Mouse (Mus musculus) myocyte (in vitro differentiated cells): ENCODE results near the gene Tmem63c.

Experiments
- CEBPB ChIP-seq: IDR thresholded peaks from 2 replicates; pipeline ENCODE4 v1.6.1; 2011; ENCODE audit warnings: mild to moderate bottlenecking, moderate library complexity; ENCODE audit not compliant: poor library complexity, insufficient read depth, severe bottlenecking
- POLR2A ChIP-seq: IDR thresholded peaks from one replicate; pipeline ENCODE4 v1.6.1; 2011; ENCODE audit warnings: low read depth, mild to moderate bottlenecking, control low read depth, moderate library complexity; ENCODE audit not compliant: insufficient read length
- TCF12 ChIP-seq: IDR thresholded peaks from one replicate; pipeline ENCODE4 v1.6.1; 2011; ENCODE audit warnings: mild to moderate bottlenecking, control low read depth; ENCODE audit not compliant: poor library complexity, insufficient read depth, severe bottlenecking
- TCF3 ChIP-seq: IDR thresholded peaks from one replicate; pipeline ENCODE4 v1.6.1; 2011; ENCODE audit warnings: low read depth, control low read depth; ENCODE audit not compliant: insufficient read length

DNA sequence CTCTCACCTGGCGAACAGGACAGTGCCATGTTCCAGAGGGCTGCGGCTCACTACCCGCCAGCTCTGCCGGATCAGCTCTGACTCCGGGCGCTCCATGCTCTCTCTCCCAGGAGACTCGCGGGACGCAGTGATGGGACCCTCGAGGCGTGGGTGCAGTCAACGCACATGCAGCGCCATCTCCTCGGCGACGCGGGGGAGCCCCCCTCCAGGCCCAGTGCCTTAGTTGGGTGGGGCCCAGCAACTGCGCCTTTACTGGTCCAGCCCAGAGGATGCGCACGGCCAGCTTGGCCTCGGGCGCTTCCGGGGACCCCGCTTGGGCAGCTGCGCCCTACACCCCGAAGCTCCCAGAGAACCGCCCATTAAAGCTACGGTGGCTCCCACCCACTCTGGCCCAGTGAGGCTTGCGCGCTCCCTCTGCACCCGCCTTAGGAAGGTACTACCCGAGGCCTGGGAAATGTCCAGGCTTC is 81.1 kb downstream of the Tmem63c start, which contains the start of gene Ngb:
- no peak for TF ChIP-seq TCF12
- no peak for TF ChIP-seq CEBPB
- no peak for TF ChIP-seq POLR2A
- no peak for TF ChIP-seq TCF3
